Comparison of ENCODE assay signal across 19 mouse cellular contexts in genomic region chr14:78802378-78802777, GRCm38 (mm10). TPM values are rescaled to one million over a fixed set of nuclear protein-coding genes. Genes with fewer than 3 reads are reported as not detected.
A peak's percentile ranks its signal among the peaks of the same experiment; 100 is the strongest.
DNase-seq lines count a peak whose midpoint lies in the region; ATAC-seq and TF ChIP-seq lines count a peak whose summit lies in the region.
"Had no signal": no experiment of that assay in that cellular context is flagged by ENCODE, and none has a peak within 500 bp of the region (broad histone marks: within the 10 kb centered on the region; RNA-seq: fewer than 3 reads in every experiment).

No protein-coding gene starts in this region.

- H3K36me3 ChIP-seq in thymus, adult 2 months (ENCODE audit: control insufficient read depth, insufficient read depth, low read length), result no peaks in the 10 kb centered on the region
- H3K36me3 ChIP-seq: embryonic facial prominence, embryonic 15.5 days; liver, embryonic 15.5 days; stomach, embryonic 15.5 days had no signal

- no peak for TF ChIP-seq CTCF in thymus, adult 2 months (IDR thresholded peaks at IDR 0.05; ENCODE audit: borderline replicate concordance, control insufficient read depth, extremely low read depth, insufficient read depth, low read length, poor library complexity)

- TF ChIP-seq POLR2A in thymus, adult 2 months (IDR thresholded peaks at IDR 0.05; ENCODE audit: control insufficient read depth, extremely low read depth, insufficient read depth, low read length, poor library complexity), result no peak

- DNase-seq in heart, adult 11 months, result peak; percentile 71
- no peak for DNase-seq in heart, adult 9 months (ENCODE audit: low spot score in 2 of 2)
- DNase-seq in 416B (ENCODE audit: low read depth), result peak; percentile 14
- peak; percentile 23 for DNase-seq in thymus, adult 2 months
- DNase-seq in layer of hippocampus, postnatal 25 days (ENCODE audit: extremely low spot score in 1 of 2, low spot score in 1 of 2), result no peak
- no peak for DNase-seq in cerebellum, postnatal 25 days
- no peak for DNase-seq in urinary bladder, postnatal 25 days (ENCODE audit: low spot score)
- DNase-seq: cerebellum, postnatal 14 days; heart, adult 18-20 months; heart, postnatal 36 days; kidney, adult 11 months; midbrain, embryonic 14.5 days had no signal

- peaks cover 22% of the 10 kb centered on the region for H3K4me1 ChIP-seq in thymus, adult 2 months (replicated peaks; ENCODE audit: control insufficient read depth, insufficient read depth, low read length)
- H3K4me1 ChIP-seq: embryonic facial prominence, embryonic 15.5 days; liver, embryonic 15.5 days; stomach, embryonic 15.5 days had no signal

- no peak overlapping the region for H3K4me3 ChIP-seq in thymus, adult 2 months (ENCODE audit: control insufficient read depth, insufficient read depth, low read length)
- H3K4me3 ChIP-seq: embryonic facial prominence, embryonic 15.5 days; liver, embryonic 15.5 days; stomach, embryonic 15.5 days had no signal

- peak overlapping the region; percentile 58; the same call in 1 of the 2 replicates for H3K27ac ChIP-seq in thymus, adult 2 months (ENCODE audit: control insufficient read depth, insufficient read depth, low read length)
- H3K27ac ChIP-seq: embryonic facial prominence, embryonic 15.5 days; kidney, postnatal 0 days; liver, embryonic 15.5 days; stomach, embryonic 15.5 days had no signal

- 11% methylated on average over 2 of the region's 2 CpGs for WGBS in thymus, adult 2 months

- H3K27me3 ChIP-seq in thymus, adult 2 months (ENCODE audit: control insufficient read depth, insufficient read depth, low read length), result no peaks in the 10 kb centered on the region
- H3K27me3 ChIP-seq: embryonic facial prominence, embryonic 15.5 days; liver, embryonic 15.5 days; stomach, embryonic 15.5 days had no signal

- ATAC-seq in hematopoietic stem cell, adult 5-6 weeks (replicated peaks in 1 of 2; ENCODE audit: insufficient read depth in 1 of 2, low FRiP score in 2 of 2, low TSS enrichment in 1 of 2, low read depth in 1 of 2, poor library complexity in 2 of 2, severe bottlenecking in 2 of 2), result peak; percentile 27 to 62
- ATAC-seq: forebrain, embryonic 16.5 days; hindbrain, embryonic 16.5 days had no signal

RNA-seq across cellular contexts. Expression of gene Vwa8, which starts 46.5 kb away (rescaled TPM):
- 22.5 and 34.7 TPM in 2 replicates for total RNA-seq in hematopoietic stem cell, adult 5-6 weeks (2017)
- 8.7 and 9.1 TPM in 2 replicates for polyA plus RNA-seq in thymus, adult 2 months (2012; rRNA removed)
- 10 to 100 TPM; 23.3 to 28.0 TPM for total RNA-seq in layer of hippocampus, postnatal 25 days (2021)

Comparison
In these comparisons a context has a peak if more than half of its experiments do, and no peak if none do; other contexts are left out.
1. DNase-seq: peak in heart, adult 11 months (single experiment), 416B (single experiment) and thymus, adult 2 months (single experiment); none in heart, adult 9 months (0 of 2), layer of hippocampus, postnatal 25 days (0 of 2), cerebellum, postnatal 25 days (0 of 2) and urinary bladder, postnatal 25 days (single experiment).